Mouse (Mus musculus) spleen, adult 2 months (tissue): ENCODE measurements at regions not wholly inside any gene's neighbourhood (a gene's known extent, or its start where the extent isn't known, plus 50 kb on each side); places are given as distances from the start of the nearest gene placed in this dataset.

Source experiments
- CTCF ChIP-seq: fragments of 200-500 bp; IDR thresholded peaks from 2 replicates; pipeline ENCODE4 v1.5.1; 2011; ENCODE audit warnings: mild to moderate bottlenecking, inconsistent platforms; ENCODE audit not compliant: insufficient read depth, insufficient read length, insufficient replicate concordance; ENCODE audit errors: extremely low read depth
- POLR2A ChIP-seq: fragments of 200-500 bp; IDR thresholded peaks from 2 replicates; pipeline ENCODE4 v1.6.1; 2011; ENCODE audit warnings: low read depth, low read length, inconsistent platforms

- TF ChIP-seq CTCF (peak; percentile 57; the same call in 1 of the 2 replicates), POLR2A (no peak)
These were observed 113.4 kb downstream of the Ndufa10 start for GRCm38 (mm10) chr1:92360255-92360654.
